Mouse (Mus musculus) hindbrain, postnatal 0 days (tissue): ENCODE measurements around the gene Qk. TPM values are rescaled to one million over a fixed set of nuclear protein-coding genes. Genes with fewer than 3 reads are reported as not detected.

Source experiments
- ATAC-seq: fragments of 200-750 bp; cut with Nextera tagmentation; 2 replicates; pipeline ENCODE4 v1.8.0; 2017; ENCODE audit warnings: mild to moderate bottlenecking, moderate TSS enrichment, moderate library complexity
- DNase-seq: peaks from one replicate; pipeline ENCODE4 v3.0.0-alpha.2; 2015; ENCODE audit warnings: low spot score
- H3K27ac ChIP-seq: fragments of 300-500 bp; sonication (generic); 2 replicates; pipeline ENCODE4 v1.5.1; 2014; ENCODE audit warnings: mild to moderate bottlenecking
- H3K27me3 ChIP-seq: fragments of 300-500 bp; sonication (generic); 2 replicates; pipeline ENCODE4 v1.6.1; 2014; ENCODE audit warnings: low read length, mixed read lengths; ENCODE audit not compliant: insufficient read depth
- H3K36me3 ChIP-seq: fragments of 300-500 bp; sonication (generic); 2 replicates; pipeline ENCODE4 v1.6.1; 2014; ENCODE audit warnings: low read length, mixed read lengths; ENCODE audit not compliant: insufficient read depth
- H3K4me1 ChIP-seq: fragments of 300-500 bp; sonication (generic); 2 replicates; pipeline ENCODE4 v1.6.1; 2014; ENCODE audit warnings: antibody characterized with exemption, low read length, mixed read lengths; ENCODE audit not compliant: insufficient read depth
- H3K4me2 ChIP-seq: fragments of 300-500 bp; sonication (generic); 2 replicates; pipeline ENCODE4 v1.6.1; 2014; ENCODE audit warnings: low read depth, mild to moderate bottlenecking, low read length, moderate library complexity, mixed read lengths
- H3K4me3 ChIP-seq: fragments of 300-500 bp; sonication (generic); 2 replicates; pipeline ENCODE4 v1.5.1; 2014; ENCODE audit warnings: low read length
- H3K9ac ChIP-seq: fragments of 300-500 bp; sonication (generic); replicated peaks from 2 replicates; pipeline ENCODE4 v1.6.1; 2014; ENCODE audit warnings: mild to moderate bottlenecking, low read length, moderate library complexity, mixed read lengths
- H3K9me3 ChIP-seq: fragments of 300-500 bp; sonication (generic); 2 replicates; pipeline ENCODE4 v1.6.1; 2016; ENCODE audit warnings: low read length, mixed read lengths
- CTCF ChIP-seq: IDR thresholded peaks from 2 replicates; pipeline ENCODE4 v1.5.1; 2016; ENCODE audit warnings: antibody characterized with exemption, control low read depth, low read depth
- WGBS: fragments of 180-500 bp; shearing (Covaris S2); extraction: QIAGEN DNeasy Blood & Tissue Kit; methylation state at CpG from one replicate; pipeline ENCODE4 v1.1.7; 2014; 5-methylcytosine and 5-hydroxymethylcytosine counted together
- polyA plus RNA-seq: library from polyadenylated mRNA; unstranded; fragments of >200 nt; fragmentation: Nextera tagmentation; extraction: Ambion mirVana; gene quantifications from 2 replicates; pipeline ENCODE4 v1.2.1, GENCODE M21; 2015
- total RNA-seq: library from RNA; depleted of rRNA; stranded (reverse); fragments of >200 nt; gene quantifications from 2 replicates; pipeline ENCODE4 v1.2.3, GENCODE M21; 2014

The Qk gene
- total and polyA plus RNA-seq, 2 experiments from 2014 or later = 66.7 to 482 TPM

- no peak overlapping the region for H3K27ac ChIP-seq
- DNase-seq (no peak), ATAC-seq (no peak)
- TF ChIP-seq CTCF = no peak
- no peak overlapping the region for H3K9ac ChIP-seq
- 59% methylated on average over 2 of the region's 2 CpGs for WGBS
- H3K4me1 ChIP-seq = no peaks in the 10 kb centered on the region
- no peaks in the 10 kb centered on the region for H3K27me3 ChIP-seq
- no peak overlapping the region for H3K4me3 ChIP-seq
- no peaks in the 10 kb centered on the region for H3K36me3 ChIP-seq
- H3K9me3 ChIP-seq = no peaks in the 10 kb centered on the region
- no peak overlapping the region for H3K4me2 ChIP-seq
Observed at GRCm38 (mm10) chr17:10279532-10279931, 40.1 kb downstream of the Qk start.

GRCm38 (mm10) chr17:10269518-10269917 lies 50.1 kb downstream of the Qk start:
- TF ChIP-seq CTCF = no peak
- 31% methylated on average over 3 of the region's 3 CpGs for WGBS
- no peak overlapping the region for H3K9ac ChIP-seq
- 0 out of 2 replicates have a peak, but pooled peaks cover 3% of the 10 kb centered on the region for H3K4me1 ChIP-seq
- no peak overlapping the region for H3K4me2 ChIP-seq
- ATAC-seq (no peak), DNase-seq (no peak)
- no peaks in the 10 kb centered on the region for H3K27me3 ChIP-seq
- H3K36me3 ChIP-seq = no peaks in the 10 kb centered on the region
- H3K4me3 ChIP-seq = no peak overlapping the region
- no peak overlapping the region for H3K27ac ChIP-seq
- no peaks in the 10 kb centered on the region for H3K9me3 ChIP-seq

GRCm38 (mm10) chr17:10268468-10268867 lies 51.2 kb downstream of the Qk start:
- 70% methylated on average over 1 of the region's 1 CpGs for WGBS
- Histone ChIP-seq H3K27ac (no peak overlapping the region), H3K4me2 (no peak overlapping the region), H3K36me3 (no peaks in the 10 kb centered on the region), H3K27me3 (no peaks in the 10 kb centered on the region), H3K9me3 (no peaks in the 10 kb centered on the region), H3K4me1 (0 out of 2 replicates have a peak, but pooled peaks cover 3% of the 10 kb centered on the region), H3K4me3 (no peak overlapping the region), H3K9ac (no peak overlapping the region)
- DNase-seq (no peak), ATAC-seq (no peak)
- TF ChIP-seq CTCF = no peak

- 80% methylated on average over 4 of the region's 4 CpGs for WGBS
Observed at GRCm38 (mm10) chr17:10266207-10266606, 53.4 kb downstream of the Qk start.

GRCm38 (mm10) chr17:10251252-10251958 lies 68.2 kb downstream of the Qk start:
- no peak for DNase-seq
- H3K36me3 ChIP-seq = no peaks in the 10 kb centered on the region
- 43% methylated on average over 4 of the region's 4 CpGs for WGBS
- H3K9ac ChIP-seq = no peak overlapping the region
- no peak overlapping the region for H3K4me2 ChIP-seq
- ATAC-seq = no peak
- no peak overlapping the region for H3K27ac ChIP-seq
- peaks cover 7% of the 10 kb centered on the region for H3K4me1 ChIP-seq
- H3K9me3 ChIP-seq = no peaks in the 10 kb centered on the region
- no peaks in the 10 kb centered on the region for H3K27me3 ChIP-seq
- no peak for TF ChIP-seq CTCF
- H3K4me3 ChIP-seq = no peak overlapping the region

More at GRCm38 (mm10) chr17:10266207-10266606, 53.4 kb downstream of the Qk start:
- no peak overlapping the region for H3K4me3 ChIP-seq
- DNase-seq (no peak), ATAC-seq (no peak)
- no peak overlapping the region for H3K27ac ChIP-seq
- no peaks in the 10 kb centered on the region for H3K27me3 ChIP-seq
- H3K4me1 ChIP-seq = 0 out of 2 replicates have a peak, but pooled peaks cover 3% of the 10 kb centered on the region
- H3K9ac ChIP-seq = no peak overlapping the region
- H3K36me3 ChIP-seq = no peaks in the 10 kb centered on the region
- H3K4me2 ChIP-seq = no peak overlapping the region
- TF ChIP-seq CTCF = no peak
- H3K9me3 ChIP-seq = no peaks in the 10 kb centered on the region

- H3K27ac ChIP-seq = no peak overlapping the region
- no peak overlapping the region for H3K4me3 ChIP-seq
- no peaks in the 10 kb centered on the region for H3K9me3 ChIP-seq
- DNase-seq (no peak), ATAC-seq (no peak)
- H3K9ac ChIP-seq = no peak overlapping the region
- no peak overlapping the region for H3K4me2 ChIP-seq
- H3K36me3 ChIP-seq = no peaks in the 10 kb centered on the region
- no peaks in the 10 kb centered on the region for H3K4me1 ChIP-seq
- 72% methylated on average over 1 of the region's 1 CpGs for WGBS
- H3K27me3 ChIP-seq = no peaks in the 10 kb centered on the region
- no peak for TF ChIP-seq CTCF
Observed at GRCm38 (mm10) chr17:10240081-10240480, 79.6 kb downstream of the Qk start.

- H3K9me3 ChIP-seq = no peaks in the 10 kb centered on the region
- DNase-seq (no peak), ATAC-seq (no peak)
- 95% methylated on average over 2 of the region's 2 CpGs for WGBS
- H3K27ac ChIP-seq = no peak overlapping the region
- H3K4me1 ChIP-seq = no peaks in the 10 kb centered on the region
- H3K9ac ChIP-seq = no peak overlapping the region
- no peaks in the 10 kb centered on the region for H3K36me3 ChIP-seq
- TF ChIP-seq CTCF = no peak
- no peak overlapping the region for H3K4me2 ChIP-seq
- no peak overlapping the region for H3K4me3 ChIP-seq
- H3K27me3 ChIP-seq = no peaks in the 10 kb centered on the region
Observed at GRCm38 (mm10) chr17:10236595-10236994, 83.1 kb downstream of the Qk start.
